Mouse (Mus musculus) ES-Bruce4 (cell line): Measurements from ENCODE around the gene Slc25a12. TPM values are rescaled to one million over a fixed set of nuclear protein-coding genes. Genes with fewer than 3 reads are reported as not detected.

Experiments used
- H3K27ac ChIP-seq: 2 replicates; pipeline ENCODE4 v1.5.1; 2012; ENCODE audit warnings: low read length, inconsistent platforms; ENCODE audit not compliant: insufficient read depth
- H3K27me3 ChIP-seq: 2 replicates; pipeline ENCODE4 v1.6.1; 2012; ENCODE audit warnings: mild to moderate bottlenecking, low read length, inconsistent platforms; ENCODE audit not compliant: control insufficient read depth, poor library complexity, insufficient read depth, severe bottlenecking
- H3K36me3 ChIP-seq: 2 replicates; pipeline ENCODE4 v1.6.1; 2012; ENCODE audit warnings: inconsistent platforms, mild to moderate bottlenecking, low read length, moderate library complexity; ENCODE audit not compliant: control insufficient read depth, poor library complexity, insufficient read depth, severe bottlenecking
- H3K4me1 ChIP-seq: one replicate; pipeline ENCODE4 v1.8.1; 2011; ENCODE audit warnings: low read length; ENCODE audit not compliant: control insufficient read depth, insufficient read depth
- H3K4me3 ChIP-seq: 2 replicates; pipeline ENCODE4 v1.5.1; 2011; ENCODE audit warnings: low read depth, mild to moderate bottlenecking, low read length
- H3K9ac ChIP-seq: 2 replicates; pipeline ENCODE4 v1.6.1; 2012; ENCODE audit warnings: low read depth, mild to moderate bottlenecking, inconsistent platforms; ENCODE audit not compliant: poor library complexity, severe bottlenecking
- H3K9me3 ChIP-seq: replicated peaks from 2 replicates; pipeline ENCODE4 v1.6.1; 2012; ENCODE audit warnings: mild to moderate bottlenecking, low read length, inconsistent platforms; ENCODE audit not compliant: control insufficient read depth, poor library complexity, insufficient read depth, severe bottlenecking
- CTCF ChIP-seq: IDR thresholded peaks from one replicate; pipeline ENCODE4 v1.8.1; 2011; ENCODE audit warnings: low read depth, low read length
- EP300 ChIP-seq: IDR thresholded peaks from 2 replicates; pipeline ENCODE4 v1.6.1; 2011; ENCODE audit warnings: low read depth, low read length; ENCODE audit not compliant: insufficient read depth
- POLR2A ChIP-seq: IDR thresholded peaks from one replicate; pipeline ENCODE4 v1.8.1; 2011; ENCODE audit warnings: low read length; ENCODE audit not compliant: insufficient read depth
- polyA plus RNA-seq: library from polyadenylated mRNA; stranded (reverse); fragments of >200 nt; gene quantifications from 2 replicates; pipeline ENCODE4 v1.2.4, GENCODE M21; 2011; ENCODE audit warnings: low read depth; ENCODE audit not compliant: missing spikeins, insufficient read depth, insufficient read length

Slc25a12 gene
- polyA plus RNA-seq, 1 experiment = 89.2 TPM

DNA sequence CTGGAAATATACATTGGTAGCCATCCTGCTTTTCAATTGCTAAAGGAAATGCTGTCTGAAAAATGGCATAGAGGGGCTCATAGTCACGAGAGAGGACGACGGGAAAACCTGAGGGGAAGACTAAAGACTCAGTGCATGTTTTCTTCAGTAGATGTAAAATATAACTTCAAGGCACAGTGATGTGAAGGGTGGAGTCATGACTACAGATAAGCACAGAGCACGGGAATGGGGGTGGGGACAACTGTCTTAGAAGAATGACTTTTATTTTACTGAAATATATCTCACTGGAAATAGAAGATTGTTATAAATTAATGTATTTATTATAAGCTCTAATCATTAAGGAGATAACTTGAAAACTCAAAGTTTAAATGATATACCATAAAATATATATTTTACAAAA lies 97.5 kb downstream of the Slc25a12 start:
- Histone ChIP-seq H3K9me3 (no peaks in the 10 kb centered on the region), H3K27ac (no peak overlapping the region), H3K4me3 (no peak overlapping the region), H3K36me3 (peaks cover under 1% of the 10 kb centered on the region; the same call in 1 of the 2 replicates), H3K27me3 (no peaks in the 10 kb centered on the region), H3K9ac (no peak overlapping the region), H3K4me1 (no peaks in the 10 kb centered on the region)
- TF ChIP-seq EP300 = no peak

DNA sequence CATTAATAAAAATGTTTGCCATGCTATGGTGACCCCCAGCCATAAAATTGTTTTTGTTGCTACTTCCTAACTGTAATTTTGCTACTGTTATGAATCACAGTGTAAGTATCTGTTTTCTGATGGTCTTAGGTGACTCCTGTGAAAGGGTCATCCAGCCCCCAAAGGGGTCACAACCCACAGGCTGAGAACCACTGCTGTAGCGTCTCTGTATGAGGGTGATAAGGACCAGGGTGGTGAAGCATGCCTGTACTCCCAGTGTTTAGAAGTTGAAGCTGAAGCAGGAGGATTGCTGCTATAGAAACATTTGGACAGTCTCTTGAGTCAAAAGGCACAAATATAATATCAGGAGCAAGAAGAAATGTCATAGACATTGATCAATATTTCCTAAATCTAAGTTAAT lies 98.2 kb downstream of the Slc25a12 start:
- Histone ChIP-seq H3K9me3 (no peaks in the 10 kb centered on the region), H3K9ac (no peak overlapping the region), H3K4me3 (no peak overlapping the region), H3K4me1 (no peaks in the 10 kb centered on the region), H3K27ac (no peak overlapping the region), H3K27me3 (no peaks in the 10 kb centered on the region), H3K36me3 (no peaks in the 10 kb centered on the region)
- TF ChIP-seq POLR2A (no peak), EP300 (no peak), CTCF (no peak)

DNA sequence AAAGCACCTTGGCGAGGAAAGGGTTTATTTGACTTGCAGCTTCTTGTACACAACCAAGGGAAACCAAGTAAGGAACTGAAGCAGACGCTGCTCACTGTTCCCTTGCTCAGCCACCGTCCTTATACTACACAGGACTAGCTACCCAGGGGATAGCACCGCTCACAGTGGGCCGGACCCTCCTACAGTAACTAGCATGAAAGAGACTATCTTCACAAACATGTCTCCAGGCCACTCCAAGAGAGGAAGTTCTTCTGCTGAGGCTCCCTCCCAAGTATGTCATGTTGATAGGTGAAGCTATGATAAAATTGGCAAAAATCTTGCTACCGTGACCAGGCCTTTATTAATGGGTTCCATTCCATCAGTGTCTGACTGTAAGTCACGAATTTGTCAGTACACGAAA lies 98.9 kb downstream of the Slc25a12 start:
- TF ChIP-seq POLR2A = no peak
- no peak for TF ChIP-seq CTCF
- TF ChIP-seq EP300 = no peak
- Histone ChIP-seq H3K27me3 (no peaks in the 10 kb centered on the region), H3K4me1 (no peaks in the 10 kb centered on the region), H3K9me3 (no peaks in the 10 kb centered on the region), H3K27ac (no peak overlapping the region), H3K4me3 (no peak overlapping the region), H3K9ac (no peak overlapping the region), H3K36me3 (no peaks in the 10 kb centered on the region)

DNA sequence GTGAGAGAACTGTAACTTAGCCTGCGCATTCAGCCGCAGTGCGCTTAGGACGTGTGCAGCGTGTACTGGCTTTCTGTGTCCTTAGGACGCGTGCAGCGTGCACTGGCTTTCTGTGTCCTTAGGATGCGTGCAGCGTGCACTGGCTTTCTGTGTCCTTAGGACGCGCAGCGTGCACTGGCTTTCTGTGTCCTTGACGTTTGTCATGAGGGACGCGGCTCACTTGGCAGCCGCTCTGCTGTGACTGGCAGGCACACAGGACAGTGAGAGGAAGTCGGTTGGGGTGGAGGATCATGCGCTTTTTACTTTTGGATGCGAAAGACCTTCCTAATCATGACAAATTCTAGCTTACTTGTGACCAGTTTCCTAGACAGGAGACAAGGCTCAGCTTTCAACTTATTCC lies 103.0 kb downstream of the Slc25a12 start:
- no peaks in the 10 kb centered on the region for H3K27me3 ChIP-seq
- H3K27ac ChIP-seq = no peak overlapping the region
- H3K9ac ChIP-seq = no peak overlapping the region
- no peak overlapping the region for H3K4me3 ChIP-seq
- no peaks in the 10 kb centered on the region for H3K4me1 ChIP-seq
- TF ChIP-seq EP300 = no peak
- TF ChIP-seq CTCF = no peak
- TF ChIP-seq POLR2A = no peak
- H3K36me3 ChIP-seq = peaks cover 2% of the 10 kb centered on the region; the same call in 1 of the 2 replicates
- H3K9me3 ChIP-seq = no peaks in the 10 kb centered on the region

DNA sequence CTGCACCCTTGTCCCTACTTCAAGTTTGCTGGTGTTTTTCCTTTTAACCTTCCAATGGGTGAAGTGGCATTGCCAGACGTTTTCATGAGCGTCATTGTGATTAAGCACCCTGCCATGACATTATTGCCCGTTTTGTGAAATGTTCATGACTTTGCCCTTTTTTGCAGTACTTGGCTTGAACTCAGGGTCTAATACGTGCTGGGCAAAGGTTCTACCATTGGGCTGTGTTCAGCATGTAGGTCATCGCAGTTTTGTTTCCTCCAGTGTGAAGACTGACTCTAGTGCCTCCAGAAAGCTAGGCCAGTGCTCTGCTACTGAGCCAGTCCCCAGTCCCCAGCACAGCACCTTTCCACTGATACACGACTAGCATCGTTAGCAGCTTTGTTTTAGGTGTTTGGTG lies 111.0 kb downstream of the Slc25a12 start:
- no peak overlapping the region for H3K27ac ChIP-seq
- no peaks in the 10 kb centered on the region for H3K4me1 ChIP-seq
- H3K9ac ChIP-seq = no peak overlapping the region
- H3K9me3 ChIP-seq = no peaks in the 10 kb centered on the region
- no peaks in the 10 kb centered on the region for H3K27me3 ChIP-seq
- H3K4me3 ChIP-seq = no peak overlapping the region
- TF ChIP-seq EP300 (no peak), POLR2A (no peak), CTCF (no peak)
- H3K36me3 ChIP-seq = peaks cover 14% of the 10 kb centered on the region

DNA sequence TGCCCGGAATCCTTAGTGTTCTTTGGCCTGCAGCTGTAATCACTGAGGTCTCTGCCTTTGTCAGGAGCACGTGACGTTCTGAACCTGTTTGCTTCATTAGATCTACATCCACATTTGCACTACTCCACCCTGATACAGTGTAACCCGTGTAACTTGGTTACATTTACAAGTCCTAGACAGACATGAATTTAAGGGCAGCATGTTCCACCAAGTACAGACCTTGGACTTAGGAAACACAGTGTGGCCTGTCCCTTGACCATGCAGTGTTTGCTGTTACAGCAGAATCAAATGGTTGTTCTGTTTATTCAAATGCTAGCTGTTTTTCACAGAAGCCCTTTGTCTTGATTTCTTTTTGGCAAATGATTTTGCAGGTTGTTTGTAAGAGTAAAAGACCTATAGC lies 112.7 kb downstream of the Slc25a12 start:
- no peaks in the 10 kb centered on the region for H3K9me3 ChIP-seq
- peaks cover 23% of the 10 kb centered on the region for H3K36me3 ChIP-seq
- H3K4me1 ChIP-seq = no peaks in the 10 kb centered on the region
- TF ChIP-seq CTCF = no peak
- TF ChIP-seq POLR2A = no peak
- no peak for TF ChIP-seq EP300
- no peak overlapping the region for H3K27ac ChIP-seq
- H3K27me3 ChIP-seq = no peaks in the 10 kb centered on the region
- H3K9ac ChIP-seq = no peak overlapping the region
- H3K4me3 ChIP-seq = no peak overlapping the region
